Mouse (Mus musculus) adrenal gland, postnatal 10 days (tissue): ENCODE data around the gene Zfp87. TPM values are rescaled to one million over a fixed set of nuclear protein-coding genes. Genes with fewer than 3 reads are reported as not detected.

Experiments used
- DNase-seq: peaks from one replicate; pipeline ENCODE4 v3.0.0; 2021; ENCODE audit warnings: mixed read lengths
- long read RNA-seq, 2 experiments: library from polyadenylated mRNA; stranded (forward); transcript quantifications; one replicate each; pipeline ENCODE4 v2.0.0; 2021
- total RNA-seq, 2 experiments: library from RNA; stranded (reverse); gene quantifications; 2 replicates each; pipeline ENCODE4 v1.2.3; 2021

Gene Zfp87
- total RNA-seq: 10 to 100 TPM; 19.5 to 21.5 TPM
- long read RNA-seq, experiment 1, transcript Zfp87-204 (4 exons, 2,656 nt): major isoform, 16 of 25 reads
- long read RNA-seq, experiment 1, partial matches to known transcripts: 3 of 25 reads
- long read RNA-seq, experiment 1, other reads (novel, unspliced or antisense): 3 of 25 reads
- long read RNA-seq, experiment 2, transcript Zfp87-204 (4 exons, 2,656 nt): major isoform, 9 of 19 reads
- long read RNA-seq, experiment 2, transcript Zfp87-203 (2 exons, 382 nt): minor isoform, 6 of 19 reads
- long read RNA-seq, experiment 2, partial matches to known transcripts: 0 of 19 reads
- long read RNA-seq, experiment 2, other reads (novel, unspliced or antisense): 4 of 19 reads

DNA sequence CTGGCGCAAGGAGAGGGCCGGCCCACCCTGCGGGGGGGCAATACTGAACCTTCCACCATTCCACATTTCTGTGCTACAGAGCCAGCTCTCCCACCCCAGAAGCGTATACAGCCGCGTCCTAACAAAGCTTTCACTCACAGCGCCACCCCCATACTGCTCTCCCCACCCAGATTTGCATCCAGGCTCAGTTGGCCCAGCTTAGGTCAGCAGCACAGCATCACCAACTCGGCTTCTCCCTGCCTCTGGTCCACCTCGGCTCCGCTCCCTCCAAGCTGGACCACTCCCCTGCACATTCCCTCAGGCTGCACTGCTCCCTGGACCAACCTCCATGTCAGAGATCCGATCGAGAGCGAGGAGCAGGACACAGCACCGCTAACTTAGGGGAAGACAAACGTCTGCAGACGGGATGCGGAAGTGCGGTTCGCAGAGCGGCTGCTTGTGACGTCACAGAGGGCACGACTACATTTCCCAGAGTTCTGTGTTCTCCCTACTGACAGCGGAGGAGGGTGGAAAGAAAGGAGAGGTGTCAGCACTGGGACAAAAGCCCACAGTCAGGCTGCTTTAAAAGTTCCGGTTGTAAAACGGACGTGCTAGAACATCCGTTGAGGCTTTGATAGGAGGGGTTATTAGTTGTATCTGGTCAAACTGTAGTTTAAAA, at the start of gene Zfp87, which contains the start of gene Gm26965:
Zfp87 (minus strand) TSS at position 425 of the 658 bp plus-strand sequence.
Gm26965 (minus strand) TSS at position 399 of the 658 bp plus-strand sequence.
- peak; percentile 94 for DNase-seq

- DNase-seq: no peak
Observed at GRCm38 (mm10) chr13:67572591-67573189, 46.7 kb upstream of the Zfp87 start.

DNA sequence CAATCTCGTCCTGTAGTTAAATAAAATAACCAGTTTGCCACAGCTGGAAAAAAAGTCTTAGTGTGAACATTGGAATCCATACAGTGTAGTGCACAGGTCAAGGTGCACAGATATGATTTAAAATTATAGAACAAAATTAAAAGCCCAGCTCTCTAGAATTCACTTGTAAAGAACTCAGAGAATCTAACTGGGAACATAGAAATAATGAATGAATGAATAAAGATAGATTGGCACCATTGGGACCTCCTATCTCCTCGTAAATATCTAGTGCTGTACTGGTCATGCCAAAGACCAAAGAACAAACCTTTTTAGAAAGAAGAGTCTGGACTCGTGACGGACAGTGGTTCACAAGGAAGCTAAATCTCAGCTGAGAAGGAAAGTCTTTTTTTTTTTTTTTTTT, 27.8 kb upstream of the Zfp87 start, which contains the start of gene Zfp748:
Zfp748 (minus strand) TSS at position 101 of the 400 bp plus-strand sequence.
- no peak for DNase-seq

- peak; percentile 85 for DNase-seq
Observed at GRCm38 (mm10) chr13:67552505-67553346, 26.7 kb upstream of the Zfp87 start.

GRCm38 (mm10) chr13:67545941-67546340, 20.0 kb upstream of the Zfp87 start:
- no peak for DNase-seq

- DNase-seq: no peak
Observed at GRCm38 (mm10) chr13:67527049-67527730, 1.2 kb upstream of the Zfp87 start.

DNA sequence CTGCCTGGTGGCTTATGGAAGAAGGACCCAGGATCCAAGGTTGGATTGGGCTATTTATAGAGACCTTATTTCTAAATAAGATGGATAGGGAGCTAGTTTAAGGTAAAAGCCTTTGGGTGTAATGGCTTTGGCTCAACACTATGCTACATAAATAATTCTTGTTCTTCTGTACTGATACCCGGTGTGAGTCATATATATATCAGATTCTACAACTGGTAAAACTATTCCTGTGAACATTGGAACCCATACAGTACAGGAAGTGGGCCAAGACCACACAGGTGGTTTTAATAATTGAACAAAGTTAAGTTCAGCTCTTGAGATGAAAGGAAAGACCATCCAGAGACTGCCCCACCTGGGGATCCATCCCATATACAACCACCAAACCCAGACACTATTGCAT, 25.1 kb downstream of the Zfp87 start:
- DNase-seq: no peak

DNA sequence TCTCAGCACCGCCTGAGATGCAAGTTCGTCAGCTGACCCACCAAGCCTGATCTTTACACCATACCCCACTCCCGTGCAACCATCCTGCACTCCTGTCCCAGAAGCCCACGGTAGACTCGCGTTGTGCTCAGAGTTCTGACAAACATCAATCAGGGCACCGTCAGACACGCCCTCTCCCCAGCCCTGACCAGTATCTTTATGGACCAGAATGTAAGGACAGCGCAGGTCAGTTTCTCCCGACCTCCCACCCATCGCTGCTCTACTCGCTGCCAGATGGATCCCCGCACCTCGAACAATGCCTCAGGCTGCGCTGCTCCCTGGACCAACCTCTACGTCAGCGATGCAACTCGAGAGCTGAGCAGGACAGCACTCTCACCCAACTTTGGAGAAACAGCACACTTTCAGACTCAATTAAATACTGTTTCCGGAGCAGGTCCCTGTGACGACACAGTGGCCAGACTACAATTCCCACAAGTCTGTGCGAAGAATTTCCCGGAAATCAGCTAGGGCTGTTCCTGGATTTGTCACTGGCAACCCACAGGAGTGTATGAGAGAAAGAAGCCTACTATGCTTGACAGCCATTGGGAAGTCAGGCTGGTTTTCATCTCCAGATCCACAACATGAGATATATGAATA, 25.8 kb downstream of the Zfp87 start, which contains the start of gene Zfp58:
Zfp58 (minus strand) TSS at position 472 of the 636 bp plus-strand sequence.
- peak; percentile 87 for DNase-seq

- DNase-seq: no peak
Observed at GRCm38 (mm10) chr13:67495631-67496030, 30.3 kb downstream of the Zfp87 start.

- no peak for DNase-seq
Observed at GRCm38 (mm10) chr13:67484424-67484811, 41.6 kb downstream of the Zfp87 start.

DNA sequence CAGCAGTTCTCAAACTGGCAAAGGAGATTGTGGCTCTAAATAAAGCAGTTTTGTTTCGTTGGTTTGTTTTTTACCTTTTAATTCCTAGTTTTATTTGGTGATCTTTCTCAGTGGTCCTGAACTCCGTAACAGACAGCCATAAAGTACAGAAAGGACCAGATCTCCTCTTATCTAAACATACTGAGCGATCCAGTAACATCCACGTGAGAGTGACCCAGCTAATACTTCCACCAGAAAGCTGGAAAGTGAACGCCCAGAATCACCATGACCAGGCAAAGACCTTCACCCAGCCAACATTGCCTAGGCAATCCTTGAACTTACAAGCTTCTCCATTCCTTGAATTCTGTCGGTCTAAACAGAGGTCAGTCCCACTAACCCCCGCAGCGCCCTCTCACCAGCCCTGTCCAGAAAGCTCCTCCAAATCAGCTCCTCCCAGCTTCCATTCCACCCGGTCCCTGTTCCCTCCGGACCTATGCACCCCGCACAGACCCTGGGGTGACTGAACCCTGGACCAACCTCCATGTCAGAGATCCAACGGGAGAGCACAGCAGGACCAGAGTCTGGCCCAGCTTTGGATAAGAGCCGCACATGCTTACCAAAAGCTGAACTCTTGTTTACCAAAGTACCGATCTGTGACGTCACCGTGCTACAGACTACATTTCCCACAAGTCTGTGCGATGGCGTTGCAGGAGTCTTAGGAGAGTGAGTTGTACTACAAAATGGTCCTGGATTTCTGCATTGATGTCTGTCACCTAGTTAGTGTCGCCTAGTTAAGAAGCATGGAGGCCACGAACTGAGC, 42.2 kb downstream of the Zfp87 start, which contains the start of gene Zfp874b:
Zfp874b (minus strand) TSS at position 634 of the 799 bp plus-strand sequence.
- DNase-seq: peak; percentile 90

DNA sequence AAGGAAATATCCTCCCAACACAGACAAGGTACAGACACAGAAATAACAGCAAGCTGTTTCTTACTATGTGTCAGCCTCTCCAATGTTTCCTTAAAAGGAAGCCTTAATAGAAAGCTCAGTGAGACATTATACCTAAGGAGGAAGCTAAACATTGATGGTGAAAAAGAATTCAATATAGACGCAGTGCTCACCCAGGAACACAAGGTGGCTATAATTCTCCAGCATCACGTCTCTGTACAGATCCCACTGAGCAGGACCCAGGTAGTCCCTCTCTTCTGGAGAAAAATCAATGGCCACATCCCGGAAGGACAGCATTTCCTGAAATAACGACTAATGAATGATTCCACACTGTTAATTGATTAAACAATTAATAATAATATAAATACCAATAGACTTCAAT, 44.4 kb downstream of the Zfp87 start:
- DNase-seq: no peak

DNA sequence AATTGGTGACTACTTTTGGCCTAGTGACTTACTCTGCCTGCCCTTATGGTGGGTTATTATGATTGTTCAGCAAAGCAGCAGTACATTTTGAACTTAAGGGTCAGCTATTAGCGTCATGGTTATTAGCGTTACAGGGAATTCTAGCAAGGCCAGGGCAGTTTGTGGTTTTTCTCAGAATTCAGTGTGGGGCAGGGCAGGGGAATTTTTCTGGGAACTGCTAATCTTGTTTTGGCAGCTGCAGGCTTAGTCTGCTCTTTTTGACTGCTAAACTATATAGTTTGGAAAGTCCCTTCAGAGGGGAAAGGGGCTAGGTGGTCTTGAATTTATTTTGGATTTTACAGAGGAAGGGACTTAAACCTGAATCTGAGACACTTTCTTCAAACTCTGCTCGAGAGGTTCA, 56.7 kb downstream of the Zfp87 start:
- DNase-seq: no peak

Other genes starting within 250 kb of the Zfp87 start
- gene Zfp458, start 247.7 kb downstream of the Zfp87 start, total RNA-seq: 1 to 10 TPM; 2.5 to 4.9 TPM
- gene Zfp457, start 219.7 kb downstream of the Zfp87 start, total RNA-seq: 1 to 10 TPM; 2.2 to 4.7 TPM
- gene Zfp595, start 193.6 kb downstream of the Zfp87 start, total RNA-seq: 1 to 10 TPM; 3.5 to 5.1 TPM
- 1 to 10 TPM in 1 of 2 experiments, not detected in 1; 1.9 TPM for gene Gm28044, start 165.6 kb downstream of the Zfp87 start, total RNA-seq
- 1 to 10 TPM; 2.6 to 2.7 TPM for gene Zfp953, start 165.6 kb downstream of the Zfp87 start, total RNA-seq
- gene Gm28041, start 150.4 kb downstream of the Zfp87 start, total RNA-seq: 1 to 10 TPM in 1 of 2 experiments, not detected in 1; 1.7 TPM
- gene Zfp456, start 150.4 kb downstream of the Zfp87 start, total RNA-seq: 1 to 10 TPM; 1.7 to 1.9 TPM
- gene Zfp429, start 126.4 kb downstream of the Zfp87 start, total RNA-seq: 1 to 10 TPM; 4.3 to 4.4 TPM
- gene Zfp459, start 104.8 kb downstream of the Zfp87 start, total RNA-seq: 1 to 10 TPM in 1 of 2 experiments, under 1 TPM in 1; 0.54 to 1.5 TPM
- 10 to 100 TPM; 11.1 to 13.2 TPM for gene Zfp874a, start 74.6 kb downstream of the Zfp87 start, total RNA-seq
- 10 to 100 TPM; 11.7 to 14.2 TPM for gene Zfp874b, start 41.9 kb downstream of the Zfp87 start, total RNA-seq
- gene Zfp58, start 25.6 kb downstream of the Zfp87 start, total RNA-seq: 1 to 10 TPM; 6.0 to 8.1 TPM
- not detected for gene Gm26965, start within 50 bp of the Zfp87 start, total RNA-seq
- gene Zfp748, start 27.7 kb upstream of the Zfp87 start, total RNA-seq: 1 to 10 TPM; 8.0 to 8.5 TPM
- gene Zfp729b, start 83.5 kb upstream of the Zfp87 start, total RNA-seq: 1 to 10 TPM; 7.3 to 8.7 TPM
- not detected for gene Gm49345, start 111.6 kb upstream of the Zfp87 start, total RNA-seq
- 1 to 10 TPM; 4.3 to 7.2 TPM for gene Zfp729a, start 111.6 kb upstream of the Zfp87 start, total RNA-seq
- gene Zfp738, start 160.9 kb upstream of the Zfp87 start, total RNA-seq: 10 to 100 TPM in 1 of 2 experiments, 1 to 10 TPM in 1; 8.5 to 12.7 TPM
- gene Zfp65, start 203.0 kb upstream of the Zfp87 start, total RNA-seq: 10 to 100 TPM in 1 of 2 experiments, 1 to 10 TPM in 1; 8.9 to 11.7 TPM
- 1 to 10 TPM; 3.6 to 6.4 TPM for gene Zfp85, start 229.1 kb upstream of the Zfp87 start, total RNA-seq